Mouse (Mus musculus) liver, embryonic 12.5 days (tissue): ENCODE data around the gene Cdc14a. TPM values are rescaled to one million over a fixed set of nuclear protein-coding genes. Genes with fewer than 3 reads are reported as not detected.

Experiments
- ATAC-seq: fragments of 200-750 bp; cut with Nextera tagmentation; 2 replicates; pipeline ENCODE4 v1.8.0; 2017; ENCODE audit warnings: moderate number of reproducible peaks, mild to moderate bottlenecking, moderate library complexity
- H3K27ac ChIP-seq: fragments of 300-500 bp; sonication (generic); 2 replicates; pipeline ENCODE4 v1.5.1; 2016; ENCODE audit warnings: mild to moderate bottlenecking
- H3K27me3 ChIP-seq: fragments of 300-500 bp; sonication (generic); replicated peaks from 2 replicates; pipeline ENCODE4 v1.6.1; 2016; ENCODE audit warnings: mild to moderate bottlenecking, moderate library complexity
- H3K36me3 ChIP-seq: fragments of 300-500 bp; sonication (generic); 2 replicates; pipeline ENCODE4 v1.6.1; 2016; ENCODE audit warnings: mild to moderate bottlenecking, moderate library complexity
- H3K4me1 ChIP-seq: fragments of 300-500 bp; sonication (generic); 2 replicates; pipeline ENCODE4 v1.6.1; 2016
- H3K4me2 ChIP-seq: fragments of 300-500 bp; sonication (generic); 2 replicates; pipeline ENCODE4 v1.6.1; 2016; ENCODE audit warnings: mild to moderate bottlenecking, moderate library complexity
- H3K4me3 ChIP-seq: fragments of 300-500 bp; sonication (generic); 2 replicates; pipeline ENCODE4 v1.5.1; 2016; ENCODE audit warnings: mild to moderate bottlenecking, moderate library complexity
- H3K9ac ChIP-seq: fragments of 300-500 bp; sonication (generic); 2 replicates; pipeline ENCODE4 v1.6.1; 2016; ENCODE audit warnings: mild to moderate bottlenecking, moderate library complexity
- H3K9me3 ChIP-seq: fragments of 300-500 bp; sonication (generic); replicated peaks from 2 replicates; pipeline ENCODE4 v1.6.1; 2016; ENCODE audit warnings: mild to moderate bottlenecking, moderate library complexity
- WGBS: fragments of 180-500 bp; shearing (Covaris S2); methylation state at CpG from one replicate; pipeline ENCODE4 v1.1.7; 2016; ENCODE audit not compliant: insufficient replicate concordance; 5-methylcytosine and 5-hydroxymethylcytosine counted together
- polyA plus RNA-seq: library from polyadenylated mRNA; unstranded; fragments of >200 nt; fragmentation: Nextera tagmentation; extraction: Ambion mirVana; gene quantifications from 2 replicates; pipeline ENCODE4 v1.2.1, GENCODE M21; 2016

Gene Cdc14a
- polyA plus RNA-seq, 1 experiment from 2014 or later = 5.1 TPM

DNA sequence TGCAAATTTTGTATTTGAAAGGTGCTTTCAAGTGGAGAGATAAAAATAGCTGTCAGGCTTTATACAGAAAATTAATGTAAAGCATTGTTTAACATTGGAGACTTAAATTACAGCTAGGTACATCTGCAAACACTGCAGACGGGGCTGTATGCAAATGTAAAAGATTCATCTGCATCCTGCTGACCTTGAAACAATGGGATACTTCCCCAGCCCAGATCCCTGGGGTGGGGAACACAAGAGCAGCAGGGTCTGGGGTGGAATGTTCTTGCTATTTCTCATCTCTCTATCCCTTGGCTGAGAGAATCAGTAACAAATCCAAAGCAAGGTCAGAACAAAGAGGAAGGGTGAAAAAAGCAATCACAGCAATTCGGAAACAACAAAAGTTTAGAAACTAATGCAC lies 139.8 kb downstream of the Cdc14a start:
- Histone ChIP-seq H3K9ac (no peak overlapping the region), H3K4me3 (no peak overlapping the region), H3K4me2 (no peak overlapping the region), H3K9me3 (no peaks in the 10 kb centered on the region), H3K4me1 (no peaks in the 10 kb centered on the region), H3K36me3 (peaks cover 4% of the 10 kb centered on the region; the same call in 1 of the 2 replicates), H3K27ac (no peak overlapping the region), H3K27me3 (no peaks in the 10 kb centered on the region)
- ATAC-seq = no peak
- WGBS = 66% methylated on average over 2 of the region's 2 CpGs

DNA sequence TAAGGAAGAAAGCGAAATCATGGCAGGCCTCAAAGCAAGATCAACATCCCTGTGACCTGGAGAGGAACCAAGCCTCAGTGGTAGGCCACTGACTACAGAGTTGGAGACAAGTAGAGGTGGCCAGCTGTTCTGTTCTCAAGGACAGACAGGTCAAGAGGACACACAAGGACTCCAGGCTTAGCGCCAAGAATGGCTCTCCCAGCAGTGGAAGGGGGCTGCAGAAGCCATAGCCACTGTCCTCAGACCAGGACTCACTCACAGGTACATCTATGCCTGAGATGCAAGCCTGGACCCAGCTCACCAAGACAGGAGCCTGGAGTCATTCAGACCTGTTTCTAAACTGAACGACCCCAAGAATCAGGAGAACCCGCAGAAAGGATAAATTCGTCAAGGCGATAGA lies 142.2 kb downstream of the Cdc14a start:
- WGBS = 80% methylated on average over 6 of the region's 6 CpGs

DNA sequence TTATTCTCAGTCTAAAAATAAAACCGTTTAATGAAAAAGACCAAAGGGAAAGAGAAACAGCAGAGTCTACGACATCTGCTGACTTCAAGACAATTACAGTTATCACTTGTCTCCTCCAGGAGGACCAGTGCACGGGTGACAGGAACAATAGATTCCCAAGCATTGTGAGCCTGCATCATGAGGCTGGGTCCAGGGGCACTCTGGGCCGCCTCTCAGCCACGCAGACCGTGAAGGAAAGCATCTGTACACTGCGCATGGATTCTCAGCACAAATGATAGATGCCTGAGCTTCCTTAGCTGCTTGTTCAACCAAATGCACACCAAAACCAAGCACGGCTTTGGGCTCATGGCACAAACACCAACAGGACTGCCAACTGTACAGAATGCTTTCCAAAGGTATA lies 146.7 kb downstream of the Cdc14a start:
- ATAC-seq = no peak
- no peak overlapping the region for H3K4me3 ChIP-seq
- 82% methylated on average over 8 of the region's 8 CpGs for WGBS

More for the DNA sequence above, 142.2 kb downstream of the Cdc14a start:
- H3K27ac ChIP-seq = no peak overlapping the region
- no peaks in the 10 kb centered on the region for H3K4me1 ChIP-seq
- no peak overlapping the region for H3K4me3 ChIP-seq
- no peak for ATAC-seq
- no peaks in the 10 kb centered on the region for H3K27me3 ChIP-seq
- no peak overlapping the region for H3K4me2 ChIP-seq
- H3K36me3 ChIP-seq = peaks cover 4% of the 10 kb centered on the region; the same call in 1 of the 2 replicates
- no peak overlapping the region for H3K9ac ChIP-seq
- H3K9me3 ChIP-seq = no peaks in the 10 kb centered on the region

DNA sequence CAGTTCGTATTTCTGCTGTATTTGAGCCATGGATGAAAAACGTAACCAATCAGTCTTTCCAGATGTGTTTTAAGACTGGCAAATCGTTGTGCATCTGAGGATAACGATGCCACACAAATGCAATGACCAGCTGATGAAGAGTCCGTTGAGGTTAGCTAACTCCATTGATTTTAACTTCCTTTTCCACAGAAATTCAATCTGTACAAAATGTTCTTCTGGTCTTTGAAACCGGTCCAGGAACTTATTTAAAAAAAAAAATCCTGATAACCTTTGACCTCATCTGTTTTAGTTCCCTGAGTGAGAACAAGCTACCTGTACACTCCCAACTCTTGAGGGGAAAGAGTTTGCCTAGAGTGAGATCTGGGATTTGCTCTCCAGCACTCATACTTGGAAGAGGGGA lies 152.2 kb downstream of the Cdc14a start:
- no peak overlapping the region for H3K27ac ChIP-seq
- no peak overlapping the region for H3K9ac ChIP-seq
- 70% methylated on average over 6 of the region's 6 CpGs for WGBS
- H3K4me3 ChIP-seq = no peak overlapping the region
- no peaks in the 10 kb centered on the region for H3K4me1 ChIP-seq
- no peaks in the 10 kb centered on the region for H3K27me3 ChIP-seq
- H3K4me2 ChIP-seq = no peak overlapping the region
- ATAC-seq = no peak
- no peaks in the 10 kb centered on the region for H3K9me3 ChIP-seq
- H3K36me3 ChIP-seq = no peaks in the 10 kb centered on the region

More for the DNA sequence above, 146.7 kb downstream of the Cdc14a start:
- Histone ChIP-seq H3K9ac (no peak overlapping the region), H3K4me2 (no peak overlapping the region), H3K4me1 (no peaks in the 10 kb centered on the region), H3K27ac (no peak overlapping the region), H3K27me3 (no peaks in the 10 kb centered on the region), H3K9me3 (no peaks in the 10 kb centered on the region), H3K36me3 (peaks cover 4% of the 10 kb centered on the region; the same call in 1 of the 2 replicates)

DNA sequence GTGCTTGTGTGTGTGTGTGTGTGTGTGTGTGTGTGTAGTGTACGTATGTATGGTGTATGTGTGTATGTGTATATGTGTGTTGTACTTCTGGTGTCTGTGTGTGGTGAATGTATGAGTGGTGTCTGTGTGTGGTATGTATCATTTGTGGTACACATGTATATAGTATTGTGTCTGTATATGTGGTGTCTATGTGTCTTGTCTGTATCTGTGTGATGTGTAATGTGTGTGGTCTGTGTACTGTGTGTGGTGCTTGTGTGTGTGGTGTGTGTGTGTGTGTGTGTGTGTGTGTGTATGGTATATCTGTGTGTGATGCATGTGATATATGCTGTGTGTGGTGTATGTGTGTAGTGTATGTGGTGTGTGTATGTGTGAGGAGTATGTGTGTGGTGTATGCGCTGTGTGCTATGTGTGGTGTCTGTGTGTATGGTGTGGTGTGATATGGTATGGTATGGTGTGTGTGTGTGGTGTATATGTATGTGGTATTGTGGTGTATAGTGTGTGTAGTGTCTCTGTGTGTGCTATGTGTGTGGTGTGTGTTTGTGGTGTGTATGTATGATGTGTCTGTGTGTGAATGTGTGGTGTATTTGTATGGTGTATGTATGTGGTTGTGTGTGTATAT lies 156.7 kb downstream of the Cdc14a start:
- WGBS = 69% methylated on average over 2 of the region's 2 CpGs
- Histone ChIP-seq H3K36me3 (no peaks in the 10 kb centered on the region), H3K9me3 (no peaks in the 10 kb centered on the region), H3K4me1 (no peaks in the 10 kb centered on the region), H3K9ac (no peak overlapping the region), H3K27ac (no peak overlapping the region), H3K27me3 (no peaks in the 10 kb centered on the region), H3K4me3 (no peak overlapping the region), H3K4me2 (no peak overlapping the region)
- ATAC-seq = peak; percentile 47; the same call in 1 of the 2 replicates

DNA sequence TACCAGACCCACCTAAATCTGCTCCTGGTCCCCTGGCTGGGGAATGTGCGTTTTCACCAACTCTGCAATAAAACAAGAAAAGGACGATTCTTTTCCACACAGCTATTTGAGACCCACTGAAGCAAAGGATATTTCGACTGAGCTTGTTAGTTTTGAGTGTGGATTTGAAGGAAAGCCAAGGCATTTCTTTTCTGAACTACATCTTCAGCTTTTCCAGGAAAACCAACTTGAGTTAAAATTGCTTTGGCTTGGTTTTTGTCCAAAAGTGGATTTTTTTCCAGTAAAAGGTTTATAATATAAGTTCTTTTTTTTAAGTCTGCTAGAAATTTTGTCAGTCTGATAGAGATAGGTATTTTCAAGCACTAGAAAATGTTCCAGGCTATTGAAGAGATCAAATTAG lies 157.5 kb downstream of the Cdc14a start:
- no peak for ATAC-seq
- H3K4me3 ChIP-seq = no peak overlapping the region
- no peak overlapping the region for H3K4me2 ChIP-seq
- no peaks in the 10 kb centered on the region for H3K9me3 ChIP-seq
- no peaks in the 10 kb centered on the region for H3K36me3 ChIP-seq
- no peaks in the 10 kb centered on the region for H3K4me1 ChIP-seq
- H3K27me3 ChIP-seq = no peaks in the 10 kb centered on the region
- no peak overlapping the region for H3K9ac ChIP-seq
- H3K27ac ChIP-seq = no peak overlapping the region
- 68% methylated on average over 3 of the region's 3 CpGs for WGBS

DNA sequence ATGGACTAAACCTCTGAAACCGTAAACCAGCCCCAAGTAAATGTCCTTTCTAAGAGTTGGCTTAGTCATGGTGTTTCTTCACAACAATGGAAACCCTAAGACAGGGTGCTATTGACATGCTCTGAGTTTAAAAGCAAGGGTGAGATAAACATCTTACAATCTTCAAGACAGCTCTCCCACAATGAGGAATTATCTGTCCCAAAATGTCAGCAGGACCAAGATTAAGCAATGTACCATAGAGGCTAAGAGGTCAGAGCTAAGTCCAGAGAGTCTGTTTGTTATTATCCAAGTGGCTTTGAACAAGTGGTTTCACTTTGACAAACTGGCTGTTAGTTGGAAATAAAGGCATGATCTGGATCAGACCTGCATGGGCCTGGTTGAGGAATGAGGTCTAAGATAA lies 159.9 kb downstream of the Cdc14a start:
- ATAC-seq = peak; percentile 32
- H3K27ac ChIP-seq = no peak overlapping the region
- 78% methylated on average over 1 of the region's 1 CpGs for WGBS
- H3K4me3 ChIP-seq = no peak overlapping the region
- H3K4me2 ChIP-seq = no peak overlapping the region
- no peaks in the 10 kb centered on the region for H3K9me3 ChIP-seq
- no peak overlapping the region for H3K9ac ChIP-seq
- H3K4me1 ChIP-seq = no peaks in the 10 kb centered on the region
- no peaks in the 10 kb centered on the region for H3K27me3 ChIP-seq
- no peaks in the 10 kb centered on the region for H3K36me3 ChIP-seq

DNA sequence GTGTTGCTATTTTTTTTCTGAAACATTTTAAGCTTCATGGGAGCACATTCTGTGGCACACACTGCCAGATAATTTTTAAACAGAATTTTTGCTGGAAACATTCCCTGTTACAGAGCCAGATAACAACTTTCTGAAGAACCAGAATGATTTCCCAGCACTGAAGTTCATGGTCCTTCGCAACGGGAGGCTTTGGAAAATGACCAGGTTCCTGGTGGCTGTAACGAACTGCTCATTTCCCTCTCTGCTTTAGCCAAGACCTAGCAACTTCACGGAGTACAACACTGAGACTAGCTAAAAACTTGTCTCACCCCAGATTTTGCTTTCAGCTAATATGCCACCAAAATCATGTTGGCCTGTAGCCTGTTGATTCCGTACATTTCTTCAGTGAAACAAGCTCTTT lies 160.8 kb downstream of the Cdc14a start:
- Histone ChIP-seq H3K9me3 (no peaks in the 10 kb centered on the region), H3K4me3 (no peak overlapping the region), H3K36me3 (no peaks in the 10 kb centered on the region), H3K4me2 (no peak overlapping the region), H3K27me3 (no peaks in the 10 kb centered on the region), H3K4me1 (no peaks in the 10 kb centered on the region), H3K27ac (no peak overlapping the region), H3K9ac (no peak overlapping the region)
- WGBS = 74% methylated on average over 5 of the region's 5 CpGs
- no peak for ATAC-seq

DNA sequence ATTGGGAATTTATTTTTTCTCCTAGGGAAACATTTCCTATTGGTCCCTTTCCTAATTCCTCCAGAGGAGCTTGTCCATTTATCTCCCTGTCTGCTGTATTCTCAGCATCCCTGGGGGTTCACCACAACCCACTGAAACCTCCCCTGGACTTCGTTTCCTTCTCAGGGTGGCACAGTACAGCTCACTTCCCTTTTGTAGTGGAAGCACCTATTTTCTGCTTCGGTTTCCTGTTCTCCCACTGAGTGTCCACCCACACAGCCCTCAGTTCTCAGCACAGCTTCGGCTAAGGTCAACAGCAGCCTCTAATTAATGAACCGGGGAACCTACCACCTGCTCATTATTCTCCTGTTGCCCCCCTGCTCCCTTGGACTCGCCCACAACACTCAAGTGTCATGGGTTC lies 167.7 kb downstream of the Cdc14a start:
- no peaks in the 10 kb centered on the region for H3K9me3 ChIP-seq
- no peak overlapping the region for H3K4me3 ChIP-seq
- H3K4me2 ChIP-seq = no peak overlapping the region
- H3K4me1 ChIP-seq = peaks cover 10% of the 10 kb centered on the region
- H3K9ac ChIP-seq = no peak overlapping the region
- no peak for ATAC-seq
- H3K27ac ChIP-seq = no peak overlapping the region
- peaks cover 45% of the 10 kb centered on the region for H3K27me3 ChIP-seq
- WGBS = 29% methylated on average over 5 of the region's 5 CpGs
- no peaks in the 10 kb centered on the region for H3K36me3 ChIP-seq

DNA sequence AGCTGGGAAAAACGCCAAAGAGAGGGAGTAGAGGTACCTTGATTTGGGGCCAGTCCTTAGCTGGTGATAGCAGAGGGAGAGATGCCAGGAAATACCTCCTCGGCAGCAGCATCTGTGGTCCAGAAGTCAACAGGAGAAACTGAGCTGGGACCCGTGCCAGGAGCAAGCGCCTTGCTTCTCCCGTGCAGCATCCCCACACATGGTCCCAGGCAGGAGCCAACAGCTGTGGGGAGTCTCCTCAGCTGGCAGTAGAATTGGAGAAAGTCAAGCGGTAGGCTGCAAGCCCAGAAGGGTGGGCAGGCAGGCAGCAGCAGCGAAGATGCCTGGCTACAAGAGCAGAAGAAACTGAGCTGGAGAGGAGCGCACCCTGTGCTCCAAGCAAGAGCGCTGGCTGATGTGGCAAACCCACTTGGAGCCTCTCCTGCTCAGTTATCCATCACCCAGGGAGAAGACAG lies 170.7 kb downstream of the Cdc14a start, which contains the start of gene Gpr88:
Gpr88 (minus strand) TSS at position 427 of the 455 bp plus-strand sequence.
- Histone ChIP-seq H3K27me3 (peaks cover 70% of the 10 kb centered on the region), H3K9me3 (no peaks in the 10 kb centered on the region), H3K4me3 (peak within 1 kb of the TSS; percentile 48), H3K4me2 (peak within 1 kb of the TSS; percentile 71), H3K36me3 (no peaks in the 10 kb centered on the region), H3K4me1 (peaks cover 10% of the 10 kb centered on the region), H3K9ac (no peak within 1 kb of the TSS), H3K27ac (no peak within 1 kb of the TSS)
- WGBS = 10% methylated on average over 9 of the region's 9 CpGs
- ATAC-seq = no peak

DNA sequence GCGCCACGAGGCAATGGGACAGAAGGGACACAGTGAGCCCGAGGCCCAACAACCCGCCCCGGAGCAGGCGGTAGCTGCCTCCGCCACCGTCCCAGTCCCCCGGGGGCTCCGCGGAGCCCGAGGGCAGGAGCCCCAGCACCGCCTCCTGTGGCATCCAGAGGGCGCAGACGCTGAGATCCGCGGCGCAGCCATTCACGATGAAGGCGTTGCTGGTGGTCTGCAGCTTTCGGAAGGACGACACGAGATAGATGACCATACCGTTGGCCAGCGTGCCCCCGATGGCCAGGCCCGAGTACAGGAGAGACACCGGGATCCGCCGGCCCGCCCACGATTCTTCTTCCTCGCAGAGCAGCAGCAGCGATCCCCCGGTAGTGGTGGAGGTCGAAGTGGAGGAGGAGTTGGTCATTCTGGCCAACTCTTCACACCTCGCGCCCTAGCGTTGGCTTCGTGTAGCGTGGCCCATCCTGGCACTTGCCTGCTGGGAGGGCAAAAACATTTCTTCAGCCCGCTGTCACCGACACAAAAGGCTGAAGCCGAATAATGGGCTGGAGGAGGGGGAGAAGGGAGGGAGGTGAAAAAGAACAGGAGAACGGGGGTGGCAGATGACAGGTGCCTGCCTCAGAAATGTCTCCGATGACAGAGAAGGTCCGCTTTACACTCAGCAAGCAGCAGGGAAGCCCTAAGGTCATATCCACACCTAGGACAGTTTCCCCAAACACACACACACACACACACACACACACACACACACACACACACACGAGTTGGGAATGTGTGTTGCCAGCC lies 171.4 kb downstream of the Cdc14a start:
- Histone ChIP-seq H3K4me2 (peak overlapping the region; percentile 71), H3K9me3 (no peaks in the 10 kb centered on the region), H3K4me3 (peak overlapping the region; percentile 48), H3K27ac (no peak overlapping the region), H3K9ac (no peak overlapping the region), H3K36me3 (no peaks in the 10 kb centered on the region), H3K27me3 (peaks cover 76% of the 10 kb centered on the region), H3K4me1 (peaks cover 10% of the 10 kb centered on the region)
- 0 out of 2 replicates have a peak, but pooled peaks have one; percentile 8 for ATAC-seq
- WGBS = 3% methylated on average over 46 of the region's 48 CpGs
